Comparison of ENCODE assay signal across 8 mouse cellular contexts in genomic region chr12:5374684-5375615, GRCm38 (mm10). TPM values are rescaled to one million over a fixed set of nuclear protein-coding genes. Genes with fewer than 3 reads are reported as not detected.
DNase-seq lines count a peak whose midpoint lies in the region; ATAC-seq lines count a peak whose summit lies in the region.

No protein-coding gene starts in this region.

- peaks cover 11% of the 10 kb centered on the region for H3K4me1 ChIP-seq in embryonic facial prominence, embryonic 15.5 days
- peaks cover 12% of the 10 kb centered on the region; the same call in 1 of the 2 replicates for H3K4me1 ChIP-seq in midbrain, embryonic 14.5 days (ENCODE audit: control insufficient read depth, insufficient read depth, low read length)

- no peaks in the 10 kb centered on the region for H3K36me3 ChIP-seq in embryonic facial prominence, embryonic 15.5 days
- H3K36me3 ChIP-seq in midbrain, embryonic 14.5 days (ENCODE audit: control insufficient read depth, insufficient read depth, low read length), result no peaks in the 10 kb centered on the region

- intact Hi-C loops in left cerebral cortex, postnatal 10 days (cut with DNase I), result loop anchor here (10.0 kb wide), 1 partner anchor 230 kb away; no protein-coding TSS in a partner anchor

- peak overlapping the region; percentile 72 for H3K4me3 ChIP-seq in embryonic facial prominence, embryonic 15.5 days (replicated peaks)
- peak overlapping the region; percentile 83 for H3K4me3 ChIP-seq in midbrain, embryonic 14.5 days (replicated peaks; ENCODE audit: low read depth, low read length)

- peak; percentile 64 for DNase-seq in NIH3T3 (ENCODE audit: low read depth)
- DNase-seq in adrenal gland, postnatal 10 days, result peak; percentile 44
- DNase-seq in heart, postnatal 4 days, result peak; percentile 29
- DNase-seq in left cerebral cortex, postnatal 10 days (ENCODE audit: extremely low spot score in 1 of 2, low spot score in 2 of 2), result peak; percentile 25 to 68
- peak; percentile 80 for DNase-seq in midbrain, embryonic 14.5 days
- DNase-seq in testis, postnatal 14 days (ENCODE audit: low spot score), result peak; percentile 9

- ATAC-seq in embryonic facial prominence, embryonic 15.5 days (ENCODE audit: insufficient number of reproducible peaks, low FRiP score, low TSS enrichment, low read depth), result peak; percentile 55
- ATAC-seq in midbrain, embryonic 14.5 days (ENCODE audit: low FRiP score, low TSS enrichment), result peak; percentile 73
- ATAC-seq in activated CD4-positive, CD25-positive, alpha-beta regulatory T cell, adult 4 months, result no peak

- under 1% methylated on average over 77 of the region's 84 CpGs for WGBS in embryonic facial prominence, embryonic 15.5 days
- under 1% methylated on average over 81 of the region's 84 CpGs for WGBS in midbrain, embryonic 14.5 days

- H3K27ac ChIP-seq in embryonic facial prominence, embryonic 15.5 days (replicated peaks), result peak overlapping the region; percentile 72
- peak overlapping the region; percentile 92 for H3K27ac ChIP-seq in midbrain, embryonic 14.5 days (replicated peaks; ENCODE audit: low read depth, low read length)

- H3K27me3 ChIP-seq in embryonic facial prominence, embryonic 15.5 days, result peaks cover 3% of the 10 kb centered on the region; the same call in 1 of the 2 replicates
- H3K27me3 ChIP-seq in midbrain, embryonic 14.5 days (ENCODE audit: control insufficient read depth, insufficient read depth, low read length), result no peaks in the 10 kb centered on the region; the same call in 1 of the 2 replicates

- peak overlapping the region; percentile 98 for H3K4me2 ChIP-seq in embryonic facial prominence, embryonic 15.5 days (replicated peaks)
- H3K4me2 ChIP-seq in midbrain, embryonic 14.5 days (ENCODE audit: low read length), result peak overlapping the region; percentile 97

- H3K9me3 ChIP-seq in embryonic facial prominence, embryonic 15.5 days (replicated peaks), result no peaks in the 10 kb centered on the region
- H3K9me3 ChIP-seq in midbrain, embryonic 14.5 days (ENCODE audit: control insufficient read depth, low read length), result no peaks in the 10 kb centered on the region

- peak overlapping the region; percentile 53 for H3K9ac ChIP-seq in embryonic facial prominence, embryonic 15.5 days
- H3K9ac ChIP-seq in midbrain, embryonic 14.5 days (replicated peaks; ENCODE audit: low read length), result peak overlapping the region; percentile 95

RNA-seq across cellular contexts. Expression of gene Klhl29, which starts 0.5 kb away (rescaled TPM):
- total RNA-seq in adrenal gland, postnatal 10 days (2021), result 1 to 10 TPM; 7.3 to 9.2 TPM
- 1.5 and 2.0 TPM in 2 replicates for polyA plus RNA-seq in embryonic facial prominence, embryonic 15.5 days (2015; fragmentation: Nextera tagmentation; extraction: Ambion mirVana)
- under 1 TPM; 0.69 to 0.90 TPM for total RNA-seq in heart, postnatal 4 days (2021)
- total RNA-seq in left cerebral cortex, postnatal 10 days (2021), result 10 to 100 TPM; 33.4 to 34.6 TPM
- polyA plus RNA-seq in midbrain, embryonic 14.5 days (2014; fragmentation: Nextera tagmentation; extraction: Ambion mirVana), result 8.4 and 9.5 TPM in 2 replicates
- polyA plus RNA-seq in activated CD4-positive, CD25-positive, alpha-beta regulatory T cell, adult 4 months (2017; shearing (Covaris generic)), result under 1 TPM; 0.09 to 0.28 TPM

Comparison
In these comparisons a context has a peak if more than half of its experiments do, and no peak if none do; other contexts are left out.
1. DNase-seq: peak in every context shown above with its lines; median percentile 80 in midbrain, embryonic 14.5 days; 64 in NIH3T3; 46 in left cerebral cortex, postnatal 10 days; 44 in adrenal gland, postnatal 10 days; 29 in heart, postnatal 4 days; 9 in testis, postnatal 14 days.
2. RNA of gene Klhl29, which starts 0.5 kb away (total RNA-seq): 33.4 to 34.6 TPM in left cerebral cortex, postnatal 10 days and 7.3 to 9.2 TPM in adrenal gland, postnatal 10 days; 0.69 to 0.90 TPM in heart, postnatal 4 days; every median in the first group is over 4 times any median in the second.